Mouse (Mus musculus) mature B cell (primary cell): Measurements from ENCODE around the gene Gm4924.

Experiments
- in situ Hi-C: fragments of 300-500 bp; cut with MboI; formaldehyde crosslinking; loops from 2 replicates; pipeline ENCODE4 v1.14.3; 2019

Gene Gm4924

DNA sequence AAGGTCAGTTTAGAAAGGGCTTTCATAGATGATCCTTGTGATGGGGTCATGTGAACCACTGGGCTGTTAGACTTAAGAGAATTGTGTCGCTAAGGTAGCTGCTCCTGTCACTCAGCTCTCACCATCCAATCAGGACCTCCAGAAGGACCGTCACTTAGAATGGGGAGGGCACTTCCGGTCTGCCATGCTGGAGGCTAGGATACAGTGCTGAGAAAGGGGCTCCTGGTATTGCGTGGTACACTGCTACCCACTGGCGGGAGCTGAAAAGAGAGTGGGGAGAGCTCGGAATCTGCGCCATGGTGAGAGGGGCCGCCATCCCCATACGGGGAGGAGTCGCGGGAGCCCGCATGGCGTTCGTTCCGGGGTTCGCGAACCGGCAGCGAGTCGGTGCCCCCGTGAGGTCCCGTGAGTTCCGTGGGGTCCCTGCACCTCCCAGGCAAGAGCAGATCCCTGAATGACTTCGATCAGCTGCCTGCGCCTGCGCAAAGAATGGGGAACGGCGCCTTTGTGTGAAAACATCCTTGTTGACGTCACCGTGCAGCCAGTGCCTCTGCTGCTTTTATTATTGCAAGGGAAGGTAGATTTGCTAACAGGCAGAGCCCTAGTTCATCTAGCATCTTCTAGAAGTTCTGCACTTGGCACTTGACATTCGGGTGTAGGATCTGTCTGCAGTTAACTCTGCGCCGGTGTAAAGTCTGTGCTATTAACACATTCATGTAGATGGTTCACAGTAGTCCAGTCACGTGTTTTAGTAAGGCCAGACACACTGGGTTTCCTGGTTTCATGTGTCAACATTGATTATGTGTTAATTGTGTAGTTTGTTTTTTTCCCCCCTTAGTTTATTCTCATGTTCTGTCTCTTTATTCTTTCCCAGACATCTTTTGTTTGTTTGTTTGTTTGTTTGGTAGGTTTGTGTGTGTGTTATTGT is at the start of gene Gm4924:
Gene Gm4924, plus strand, starts transcription at position 173 of the 928 bp plus-strand sequence.
- in situ Hi-C loops: no loop called here

DNA sequence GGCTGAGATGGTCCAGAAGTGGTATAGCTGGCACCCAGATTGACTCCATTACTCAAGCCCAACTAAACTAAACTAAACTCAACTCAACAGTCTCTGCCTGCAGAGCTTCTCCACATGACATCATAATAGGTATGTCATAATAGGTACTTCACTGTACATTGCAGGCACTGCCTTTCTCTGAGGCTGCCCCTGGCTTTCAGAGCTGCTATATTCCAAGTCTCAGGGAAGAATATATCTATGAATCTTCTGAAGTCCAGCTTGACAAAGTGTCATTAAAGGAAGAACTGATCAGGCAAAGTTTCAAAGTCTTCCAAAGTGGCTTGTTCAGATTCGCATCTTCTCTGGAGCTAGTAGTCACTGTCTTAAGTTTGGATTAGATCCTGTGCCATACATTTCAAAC is 37.6 kb upstream of the Gm4924 start, which contains the start of gene 4932415D10Rik:
Gene 4932415D10Rik, minus strand, starts transcription at position 101 of the 400 bp plus-strand sequence.
- in situ Hi-C loops: no loop called here

DNA sequence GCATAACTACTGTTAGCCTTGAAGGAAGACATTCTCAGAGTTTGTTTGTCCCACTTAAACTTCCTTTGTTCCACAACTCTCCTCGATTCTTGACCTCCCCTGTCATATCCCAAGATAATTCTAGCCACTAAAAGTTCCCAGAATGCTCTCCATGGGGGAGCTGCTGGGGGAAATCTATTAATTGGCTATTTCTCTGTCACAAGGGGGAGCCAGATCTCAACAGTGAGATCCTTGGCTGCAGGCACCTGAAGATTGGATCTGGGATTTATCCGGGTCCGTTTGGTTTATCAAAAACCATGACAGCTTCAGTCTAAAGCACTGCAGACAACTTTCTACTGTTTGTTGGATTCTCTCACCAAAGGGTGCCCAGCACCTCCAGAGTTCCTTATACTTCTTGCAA is 33.9 kb upstream of the Gm4924 start:
- in situ Hi-C loops: no loop called here

DNA sequence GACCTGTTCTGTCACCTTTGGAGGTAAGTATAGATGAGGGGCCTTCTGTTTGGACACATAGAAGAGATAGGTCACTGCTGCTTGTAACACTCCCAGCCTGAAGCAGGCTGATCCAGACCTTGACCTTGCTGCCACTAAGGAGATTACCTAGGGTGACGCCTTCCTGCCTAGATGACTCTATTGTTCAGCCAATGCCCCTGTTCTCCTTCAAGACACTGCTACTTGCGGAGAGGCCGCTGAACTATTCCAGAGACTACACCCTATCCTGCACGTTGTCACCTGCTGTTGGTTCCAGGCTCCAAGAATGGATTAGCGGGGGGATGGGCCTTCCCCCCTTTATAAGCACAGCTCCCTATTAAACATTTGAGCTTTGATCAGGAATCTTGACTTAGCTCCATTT is 24.2 kb upstream of the Gm4924 start:
- in situ Hi-C loops: no loop called here

DNA sequence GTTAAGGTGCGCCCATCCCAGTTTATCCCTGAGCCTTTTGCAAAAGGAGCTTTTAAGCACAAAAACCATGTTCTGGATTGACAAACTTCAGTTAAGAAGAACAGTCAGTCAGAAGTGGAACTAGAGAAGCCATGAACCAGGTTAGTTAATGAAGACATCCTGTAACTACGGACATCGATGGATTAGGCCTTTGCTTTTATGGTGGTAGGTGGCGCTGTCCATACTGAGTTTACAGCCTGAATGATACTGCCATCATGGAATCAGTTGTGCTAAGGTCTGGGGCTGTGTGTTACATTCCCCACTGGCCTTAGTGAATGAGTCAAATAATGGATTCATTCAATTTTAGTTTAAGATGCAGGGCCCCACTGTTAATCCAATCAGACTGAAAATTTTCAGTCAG is 1.3 kb downstream of the Gm4924 start:
- in situ Hi-C loops: no loop called here

DNA sequence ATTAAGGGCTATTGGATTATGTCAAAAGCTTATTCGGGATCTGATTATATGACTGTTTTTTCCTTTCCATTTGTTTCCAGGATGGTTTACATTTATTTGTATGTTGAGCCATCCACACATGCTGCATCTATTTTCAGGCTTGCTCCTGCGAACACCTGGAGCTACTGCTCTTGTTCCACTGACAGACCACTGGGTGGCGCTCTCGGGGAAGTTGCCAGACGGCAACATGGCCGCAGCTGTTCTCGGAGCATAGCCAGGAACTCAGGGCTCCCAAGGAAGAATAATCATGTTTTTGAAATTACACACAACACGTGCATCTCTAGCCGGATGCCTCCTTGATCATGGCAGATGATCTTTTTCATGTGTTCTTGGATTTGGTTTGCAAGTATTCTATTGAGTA is 7.9 kb downstream of the Gm4924 start:
- in situ Hi-C loops: no loop called here

DNA sequence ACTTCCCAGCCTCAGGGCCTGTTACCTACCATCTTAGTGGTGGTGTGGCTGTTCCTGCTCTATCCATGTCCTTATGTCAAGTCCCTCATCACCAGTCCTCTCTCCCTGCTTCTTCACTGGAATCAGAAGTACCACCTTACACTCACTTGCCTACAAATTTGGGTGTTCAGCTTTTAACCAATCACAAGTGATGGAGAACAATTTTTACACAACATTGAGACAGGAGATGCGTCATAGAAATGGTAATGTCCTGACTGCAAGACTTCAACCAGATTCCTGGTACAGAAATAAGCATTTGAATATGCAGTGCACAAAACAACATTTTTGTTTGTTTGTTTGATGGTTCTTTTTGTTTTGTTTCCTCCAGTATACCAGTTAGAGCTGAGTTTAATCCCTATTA is 28.9 kb downstream of the Gm4924 start:
- in situ Hi-C loops: no loop called here

DNA sequence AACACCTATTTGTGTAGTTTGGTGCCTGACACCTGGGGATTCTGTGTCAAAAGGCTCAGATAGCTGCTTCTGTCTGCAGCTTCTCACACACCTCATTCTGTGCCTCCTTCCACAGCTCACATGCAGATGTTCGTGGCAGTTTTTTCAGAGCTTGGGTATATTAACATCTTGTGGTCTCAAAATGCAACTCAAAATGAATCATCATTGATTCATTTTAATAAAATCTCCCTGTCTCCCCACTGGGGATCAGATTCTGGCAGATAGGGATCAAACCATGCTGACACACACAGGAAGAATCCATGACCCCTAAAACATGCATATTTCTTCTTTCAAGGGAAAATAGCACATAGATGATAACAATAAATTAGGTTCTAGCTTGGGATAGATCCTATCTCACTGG is 55.5 kb downstream of the Gm4924 start:
- in situ Hi-C loops: no loop called here

DNA sequence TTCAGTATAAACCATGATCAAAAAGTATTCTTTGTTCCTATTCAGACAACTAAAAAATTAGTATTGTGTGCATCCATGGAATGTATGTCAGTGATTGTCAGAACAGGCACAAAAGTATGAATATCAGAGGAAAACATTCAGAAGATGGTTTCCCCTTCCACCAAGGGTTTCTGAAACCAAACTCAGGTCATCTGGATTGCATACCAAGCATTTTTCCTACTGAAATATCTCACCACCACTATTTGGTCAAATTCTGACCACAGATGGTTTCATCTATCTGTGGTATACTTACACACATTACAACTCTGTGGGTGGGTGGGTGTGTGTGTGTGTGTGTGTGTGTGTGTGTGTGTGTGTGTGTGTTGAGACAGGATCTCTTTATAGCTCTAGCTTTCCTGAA is 69.6 kb downstream of the Gm4924 start:
- in situ Hi-C loops: no loop called here
